Mouse (Mus musculus) liver, embryonic 12.5 days (tissue): ENCODE measurements around the gene Gm10645. TPM values are rescaled to one million over a fixed set of nuclear protein-coding genes. Genes with fewer than 3 reads are reported as not detected.

Source experiments
- ATAC-seq: fragments of 200-750 bp; cut with Nextera tagmentation; 2 replicates; pipeline ENCODE4 v1.8.0; 2017; ENCODE audit warnings: moderate number of reproducible peaks, mild to moderate bottlenecking, moderate library complexity
- H3K27ac ChIP-seq: fragments of 300-500 bp; sonication (generic); 2 replicates; pipeline ENCODE4 v1.5.1; 2016; ENCODE audit warnings: mild to moderate bottlenecking
- H3K27me3 ChIP-seq: fragments of 300-500 bp; sonication (generic); replicated peaks from 2 replicates; pipeline ENCODE4 v1.6.1; 2016; ENCODE audit warnings: mild to moderate bottlenecking, moderate library complexity
- H3K36me3 ChIP-seq: fragments of 300-500 bp; sonication (generic); 2 replicates; pipeline ENCODE4 v1.6.1; 2016; ENCODE audit warnings: mild to moderate bottlenecking, moderate library complexity
- H3K4me1 ChIP-seq: fragments of 300-500 bp; sonication (generic); 2 replicates; pipeline ENCODE4 v1.6.1; 2016
- H3K4me2 ChIP-seq: fragments of 300-500 bp; sonication (generic); 2 replicates; pipeline ENCODE4 v1.6.1; 2016; ENCODE audit warnings: mild to moderate bottlenecking, moderate library complexity
- H3K4me3 ChIP-seq: fragments of 300-500 bp; sonication (generic); 2 replicates; pipeline ENCODE4 v1.5.1; 2016; ENCODE audit warnings: mild to moderate bottlenecking, moderate library complexity
- H3K9ac ChIP-seq: fragments of 300-500 bp; sonication (generic); 2 replicates; pipeline ENCODE4 v1.6.1; 2016; ENCODE audit warnings: mild to moderate bottlenecking, moderate library complexity
- H3K9me3 ChIP-seq: fragments of 300-500 bp; sonication (generic); replicated peaks from 2 replicates; pipeline ENCODE4 v1.6.1; 2016; ENCODE audit warnings: mild to moderate bottlenecking, moderate library complexity
- WGBS: fragments of 180-500 bp; shearing (Covaris S2); methylation state at CpG from one replicate; pipeline ENCODE4 v1.1.7; 2016; ENCODE audit not compliant: insufficient replicate concordance; 5-methylcytosine and 5-hydroxymethylcytosine counted together
- polyA plus RNA-seq: library from polyadenylated mRNA; unstranded; fragments of >200 nt; fragmentation: Nextera tagmentation; extraction: Ambion mirVana; gene quantifications from 2 replicates; pipeline ENCODE4 v1.2.1, GENCODE M21; 2016

Gene Gm10645
- polyA plus RNA-seq, 1 experiment from 2014 or later: 0.44 TPM

DNA sequence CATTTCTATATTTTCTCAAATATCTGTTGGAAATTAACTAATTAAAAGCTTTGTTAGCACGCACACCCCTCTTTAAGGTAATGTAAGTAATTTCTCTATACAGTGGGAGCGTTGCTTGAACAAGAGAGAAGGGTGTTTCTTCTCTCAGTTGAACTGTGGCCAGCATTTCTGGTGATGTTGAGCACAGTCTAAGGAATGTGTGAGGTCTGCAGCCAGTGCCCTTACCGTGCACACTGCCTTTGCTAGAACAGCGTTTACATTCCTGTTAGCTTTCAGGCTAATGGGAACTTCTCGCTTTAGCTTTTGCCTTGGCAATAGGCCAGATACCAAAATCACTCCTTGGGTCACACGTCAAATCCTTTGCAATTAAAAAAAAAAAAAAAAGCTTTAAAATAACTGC is 20.4 kb upstream of the Gm10645 start:
- H3K9me3 ChIP-seq: no peaks in the 10 kb centered on the region
- H3K4me3 ChIP-seq: no peak overlapping the region
- H3K4me1 ChIP-seq: no peaks in the 10 kb centered on the region
- H3K36me3 ChIP-seq: no peaks in the 10 kb centered on the region
- no peak overlapping the region for H3K9ac ChIP-seq
- no peak for ATAC-seq
- H3K27me3 ChIP-seq: no peaks in the 10 kb centered on the region
- H3K27ac ChIP-seq: no peak overlapping the region
- 71% methylated on average over 6 of the region's 6 CpGs for WGBS
- no peak overlapping the region for H3K4me2 ChIP-seq

DNA sequence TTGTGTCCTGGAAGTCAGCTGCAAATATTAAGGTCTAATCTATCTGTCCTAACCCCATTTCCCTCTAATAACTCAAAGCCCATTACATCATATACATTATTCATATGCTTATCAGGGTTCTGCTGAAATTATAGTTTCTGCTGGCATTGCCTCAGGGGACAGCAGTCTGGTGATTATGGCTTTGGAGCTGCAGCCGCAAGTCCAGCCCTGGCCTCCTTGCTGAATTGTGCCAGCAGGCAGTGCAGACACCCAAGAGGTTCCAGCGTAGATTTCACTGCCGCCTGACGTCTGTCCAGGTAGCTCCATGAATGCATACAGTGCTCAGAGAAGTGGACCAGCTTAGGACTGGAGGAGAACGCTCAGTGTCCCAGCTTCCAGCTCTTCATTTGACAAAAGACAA is 16.8 kb upstream of the Gm10645 start:
- H3K4me1 ChIP-seq: peaks cover 10% of the 10 kb centered on the region
- no peak for ATAC-seq
- no peaks in the 10 kb centered on the region for H3K27me3 ChIP-seq
- WGBS: 76% methylated on average over 5 of the region's 5 CpGs
- H3K36me3 ChIP-seq: no peaks in the 10 kb centered on the region
- no peaks in the 10 kb centered on the region for H3K9me3 ChIP-seq
- H3K4me2 ChIP-seq: no peak overlapping the region
- no peak overlapping the region for H3K9ac ChIP-seq
- no peak overlapping the region for H3K27ac ChIP-seq
- no peak overlapping the region for H3K4me3 ChIP-seq

DNA sequence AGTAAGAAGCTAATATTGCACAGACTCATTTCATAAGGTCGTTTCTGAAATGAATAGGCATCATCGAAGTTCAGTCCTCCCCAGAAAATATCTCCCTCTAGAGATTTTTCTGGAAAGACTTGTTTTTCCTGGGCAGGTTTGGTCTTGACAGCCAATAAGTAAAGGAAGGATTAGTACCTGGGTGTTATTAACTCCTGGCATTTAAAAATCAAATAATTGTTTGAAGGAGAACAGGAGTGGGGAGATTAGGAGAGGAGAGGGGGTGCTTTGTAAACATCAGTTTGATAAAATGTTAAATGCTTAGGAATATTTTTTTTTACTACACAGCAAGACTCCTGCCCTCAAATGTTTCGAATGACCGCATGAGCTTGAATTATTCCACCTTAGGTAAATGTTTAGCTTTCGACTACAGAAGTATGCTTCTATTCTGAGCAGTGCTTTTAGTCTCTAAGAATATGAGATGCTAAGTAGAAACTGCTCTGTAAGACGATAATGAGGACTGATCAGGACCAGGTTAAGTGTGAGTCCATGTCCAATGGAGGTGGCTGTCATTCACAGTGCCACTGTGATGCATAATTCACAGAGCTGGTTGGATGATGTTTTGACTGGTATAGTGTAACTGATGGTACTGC is 16.0 kb upstream of the Gm10645 start:
- Histone ChIP-seq H3K27me3 (0 out of 2 replicates have a peak, but pooled peaks cover 8% of the 10 kb centered on the region), H3K9me3 (no peaks in the 10 kb centered on the region), H3K4me1 (peaks cover 18% of the 10 kb centered on the region), H3K4me3 (no peak overlapping the region), H3K27ac (no peak overlapping the region), H3K36me3 (no peaks in the 10 kb centered on the region), H3K4me2 (no peak overlapping the region), H3K9ac (no peak overlapping the region)
- no peak for ATAC-seq
- WGBS: 68% methylated on average over 6 of the region's 6 CpGs

DNA sequence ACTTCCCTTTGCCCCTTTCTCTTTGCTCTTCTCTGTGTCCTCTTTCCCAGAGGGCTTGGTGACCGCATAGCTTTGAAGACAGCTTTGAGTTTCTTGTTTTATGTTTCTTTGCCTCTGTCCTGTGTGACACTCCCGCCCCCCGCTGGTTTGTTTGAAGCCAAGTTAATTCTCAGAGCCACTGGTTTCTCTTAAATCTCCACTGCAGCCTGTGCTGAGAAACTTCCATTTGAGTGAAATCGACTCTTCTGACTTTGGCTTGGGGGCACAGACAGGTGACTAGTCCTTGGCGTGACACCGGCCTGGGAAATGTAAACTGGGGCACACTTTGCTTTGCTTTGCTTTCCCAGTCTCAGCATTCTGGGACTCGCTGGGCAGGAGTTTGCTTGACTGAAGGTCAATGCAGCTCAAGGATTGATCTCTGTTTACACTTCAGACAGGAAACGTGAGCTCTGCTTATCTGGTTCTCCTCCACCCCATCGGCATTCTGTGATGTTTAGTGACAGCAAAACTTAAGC is 12.3 kb upstream of the Gm10645 start:
- H3K4me1 ChIP-seq: peaks cover 26% of the 10 kb centered on the region
- peak overlapping the region; percentile 25; the same call in 1 of the 2 replicates for H3K4me2 ChIP-seq
- peak; percentile 47; the same call in 1 of the 2 replicates for ATAC-seq
- H3K9ac ChIP-seq: no peak overlapping the region
- no peaks in the 10 kb centered on the region for H3K36me3 ChIP-seq
- H3K27ac ChIP-seq: peak overlapping the region; percentile 61
- WGBS: 7% methylated on average over 9 of the region's 9 CpGs
- no peak overlapping the region for H3K4me3 ChIP-seq
- no peaks in the 10 kb centered on the region for H3K9me3 ChIP-seq
- H3K27me3 ChIP-seq: peaks cover 9% of the 10 kb centered on the region; the same call in 1 of the 2 replicates

DNA sequence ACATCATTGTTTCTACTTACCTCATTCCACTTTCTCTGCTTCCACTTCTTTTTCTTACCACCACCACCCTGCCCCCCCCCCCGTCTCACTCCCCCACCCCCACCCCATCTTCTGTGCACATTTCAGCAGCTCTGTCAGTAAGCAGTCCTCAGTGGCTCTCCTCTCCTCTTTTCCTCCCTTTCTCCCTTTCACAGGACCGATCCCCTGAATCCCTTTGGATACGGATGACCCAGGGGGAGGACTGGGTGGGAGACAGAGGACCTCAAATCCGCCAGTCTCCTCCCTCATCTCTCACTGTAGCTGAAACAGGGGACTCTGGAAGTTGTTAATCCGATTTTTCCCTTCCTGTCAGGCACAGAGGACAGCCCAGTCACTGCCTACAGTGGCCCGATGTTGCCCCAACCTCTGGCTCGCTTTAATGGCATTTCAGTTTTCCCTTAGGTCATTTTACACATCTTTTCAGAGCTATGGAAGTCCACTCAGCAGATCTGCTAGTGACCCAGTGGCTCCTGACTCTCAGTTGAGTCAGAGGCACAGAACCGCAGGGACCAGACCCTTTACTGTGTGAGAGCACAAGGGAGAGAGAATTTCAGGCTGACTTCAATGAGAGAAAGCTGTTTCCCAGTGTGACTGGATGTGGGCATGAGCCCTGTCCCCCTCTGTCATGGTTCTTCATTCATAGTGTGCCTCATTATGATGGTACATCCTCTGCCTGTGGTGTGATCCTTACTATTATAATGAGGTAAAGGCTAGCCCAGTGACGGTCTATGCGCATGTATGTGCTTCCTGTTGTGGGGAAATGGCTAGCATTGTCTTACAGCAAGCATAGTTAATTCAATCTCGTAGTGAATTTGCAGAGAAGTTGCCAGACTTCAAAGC is 11.6 kb upstream of the Gm10645 start:
- H3K27ac ChIP-seq: peak overlapping the region; percentile 61
- H3K4me2 ChIP-seq: peak overlapping the region; percentile 25; the same call in 1 of the 2 replicates
- peaks cover 9% of the 10 kb centered on the region; the same call in 1 of the 2 replicates for H3K27me3 ChIP-seq
- no peaks in the 10 kb centered on the region for H3K9me3 ChIP-seq
- WGBS: 24% methylated on average over 11 of the region's 11 CpGs
- H3K4me3 ChIP-seq: no peak overlapping the region
- no peak overlapping the region for H3K9ac ChIP-seq
- peak; percentile 44 for ATAC-seq
- no peaks in the 10 kb centered on the region for H3K36me3 ChIP-seq
- H3K4me1 ChIP-seq: peaks cover 26% of the 10 kb centered on the region

DNA sequence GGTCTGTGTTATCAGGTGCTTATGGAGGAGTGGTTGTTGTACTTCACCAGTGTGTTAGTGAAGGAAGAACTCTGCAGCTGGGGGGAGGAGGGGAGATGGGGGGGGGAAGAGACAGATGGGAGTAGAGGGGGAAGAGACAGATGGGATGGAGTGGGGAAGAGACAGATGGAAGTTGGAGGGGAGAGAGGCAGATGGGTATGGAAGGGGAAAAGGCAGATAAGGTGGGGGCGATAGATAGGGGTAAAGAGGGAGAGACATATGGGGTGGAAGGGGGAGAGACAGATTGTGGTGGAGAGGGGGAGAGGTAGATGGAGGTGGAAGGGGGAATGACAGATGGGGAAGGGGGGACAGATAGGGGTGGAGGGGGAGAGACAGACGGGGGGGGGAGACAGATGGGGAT is 10.8 kb upstream of the Gm10645 start:
- H3K9me3 ChIP-seq: no peaks in the 10 kb centered on the region
- H3K4me2 ChIP-seq: no peak overlapping the region
- H3K9ac ChIP-seq: no peak overlapping the region
- 29% methylated on average over 2 of the region's 2 CpGs for WGBS
- no peak overlapping the region for H3K4me3 ChIP-seq
- peaks cover 9% of the 10 kb centered on the region; the same call in 1 of the 2 replicates for H3K27me3 ChIP-seq
- H3K36me3 ChIP-seq: no peaks in the 10 kb centered on the region
- ATAC-seq: no peak
- H3K4me1 ChIP-seq: peaks cover 26% of the 10 kb centered on the region
- H3K27ac ChIP-seq: no peak overlapping the region

DNA sequence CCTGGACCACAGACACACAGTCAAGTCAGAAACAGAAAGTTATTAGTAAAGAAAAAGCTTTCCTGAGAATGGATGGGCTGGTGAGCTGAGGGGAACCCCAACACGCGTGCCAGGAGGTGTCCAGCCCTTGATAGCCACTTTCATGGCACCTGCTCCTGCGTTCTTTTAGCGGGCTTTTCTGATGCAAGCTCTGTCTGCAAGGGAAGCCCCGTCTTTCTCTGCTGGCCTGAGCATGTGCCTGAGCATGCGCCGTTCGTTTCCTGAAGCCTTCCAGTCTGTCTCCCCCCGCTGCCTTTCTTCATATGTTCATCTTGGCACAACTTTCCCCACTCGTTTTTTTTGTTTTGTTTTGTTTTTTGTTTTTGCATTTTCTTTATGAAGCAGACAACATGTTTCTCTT is 9.7 kb upstream of the Gm10645 start:
- Histone ChIP-seq H3K27ac (no peak overlapping the region), H3K27me3 (peaks cover 9% of the 10 kb centered on the region; the same call in 1 of the 2 replicates), H3K9me3 (no peaks in the 10 kb centered on the region), H3K9ac (no peak overlapping the region), H3K36me3 (no peaks in the 10 kb centered on the region), H3K4me1 (peaks cover 26% of the 10 kb centered on the region), H3K4me3 (no peak overlapping the region), H3K4me2 (no peak overlapping the region)
- no peak for ATAC-seq
- WGBS: 60% methylated on average over 10 of the region's 10 CpGs

DNA sequence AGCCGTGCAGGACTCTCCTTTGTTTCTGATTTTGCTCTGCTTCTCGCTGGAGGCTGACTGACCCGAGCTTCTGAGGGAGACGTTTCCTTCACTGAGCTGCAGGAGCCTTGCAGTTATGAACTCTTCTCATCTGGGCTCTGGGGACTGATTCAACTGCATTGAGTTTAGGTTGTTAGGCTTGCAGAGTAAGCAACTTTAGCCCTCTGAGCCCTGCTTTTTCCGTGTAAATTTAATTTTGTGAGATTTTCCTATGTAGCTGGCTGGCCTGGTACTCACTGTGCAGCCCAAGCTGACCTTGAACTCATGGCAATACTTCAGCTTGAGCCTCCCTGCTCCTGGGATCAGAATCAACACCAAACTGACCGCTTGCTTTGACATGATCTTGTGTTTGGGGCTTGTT is 4.9 kb upstream of the Gm10645 start:
- H3K4me1 ChIP-seq: peaks cover 1% of the 10 kb centered on the region; the same call in 1 of the 2 replicates
- no peak overlapping the region for H3K4me3 ChIP-seq
- H3K9me3 ChIP-seq: no peaks in the 10 kb centered on the region
- 52% methylated on average over 6 of the region's 6 CpGs for WGBS
- no peak overlapping the region for H3K9ac ChIP-seq
- H3K4me2 ChIP-seq: no peak overlapping the region
- H3K27me3 ChIP-seq: peaks cover 27% of the 10 kb centered on the region
- H3K36me3 ChIP-seq: no peaks in the 10 kb centered on the region
- H3K27ac ChIP-seq: no peak overlapping the region
- ATAC-seq: no peak

DNA sequence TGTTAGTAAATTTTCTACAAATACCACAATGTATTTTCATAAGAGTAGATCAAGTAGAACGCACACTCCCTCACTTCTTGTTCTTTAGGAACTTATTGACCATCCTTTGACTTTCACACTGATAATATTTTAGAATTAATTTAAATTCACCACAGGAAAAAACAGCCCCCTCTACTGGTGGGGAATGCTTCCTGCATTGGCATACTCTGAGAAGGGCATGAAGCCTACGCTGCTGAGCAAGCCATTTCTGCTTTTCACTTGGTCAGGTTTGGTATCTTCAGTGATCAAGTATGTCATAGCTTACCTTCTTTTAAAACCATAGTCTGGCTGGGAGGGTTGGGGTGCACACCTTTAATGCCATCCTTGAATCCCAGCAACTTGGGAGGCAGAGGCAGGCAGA is 3.7 kb upstream of the Gm10645 start:
- no peak overlapping the region for H3K4me3 ChIP-seq
- 71% methylated on average over 2 of the region's 2 CpGs for WGBS
- no peak overlapping the region for H3K4me2 ChIP-seq

DNA sequence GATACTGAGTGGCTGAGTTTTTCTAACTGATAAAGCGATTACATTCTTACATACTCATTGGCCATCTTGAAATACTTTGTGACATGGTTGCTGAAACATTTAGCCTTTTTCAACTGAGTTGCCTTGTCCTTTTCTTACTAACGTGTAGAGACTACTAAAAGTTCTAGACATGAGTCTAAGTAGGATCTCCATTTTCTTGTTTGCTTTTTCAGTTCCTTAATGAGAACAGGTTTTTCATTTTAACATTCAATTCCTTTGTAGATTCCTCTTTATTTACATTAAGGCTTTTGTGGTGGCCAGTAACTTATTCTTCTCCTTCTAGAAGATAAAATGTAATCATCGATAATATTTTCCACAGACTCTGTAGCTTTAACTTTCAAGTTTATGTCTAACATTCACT is 3.2 kb upstream of the Gm10645 start:
- no peak for ATAC-seq
- H3K36me3 ChIP-seq: no peaks in the 10 kb centered on the region
- no peaks in the 10 kb centered on the region for H3K9me3 ChIP-seq
- H3K4me3 ChIP-seq: no peak overlapping the region
- H3K27me3 ChIP-seq: peaks cover 44% of the 10 kb centered on the region
- H3K27ac ChIP-seq: no peak overlapping the region
- H3K4me2 ChIP-seq: no peak overlapping the region
- WGBS: 65% methylated on average over 3 of the region's 3 CpGs
- no peak overlapping the region for H3K9ac ChIP-seq
- peaks cover 7% of the 10 kb centered on the region; the same call in 1 of the 2 replicates for H3K4me1 ChIP-seq

More for the DNA sequence above, 3.7 kb upstream of the Gm10645 start:
- Histone ChIP-seq H3K36me3 (no peaks in the 10 kb centered on the region), H3K4me1 (peaks cover 7% of the 10 kb centered on the region; the same call in 1 of the 2 replicates), H3K27ac (no peak overlapping the region), H3K9me3 (no peaks in the 10 kb centered on the region), H3K27me3 (peaks cover 38% of the 10 kb centered on the region), H3K9ac (no peak overlapping the region)
- no peak for ATAC-seq

DNA sequence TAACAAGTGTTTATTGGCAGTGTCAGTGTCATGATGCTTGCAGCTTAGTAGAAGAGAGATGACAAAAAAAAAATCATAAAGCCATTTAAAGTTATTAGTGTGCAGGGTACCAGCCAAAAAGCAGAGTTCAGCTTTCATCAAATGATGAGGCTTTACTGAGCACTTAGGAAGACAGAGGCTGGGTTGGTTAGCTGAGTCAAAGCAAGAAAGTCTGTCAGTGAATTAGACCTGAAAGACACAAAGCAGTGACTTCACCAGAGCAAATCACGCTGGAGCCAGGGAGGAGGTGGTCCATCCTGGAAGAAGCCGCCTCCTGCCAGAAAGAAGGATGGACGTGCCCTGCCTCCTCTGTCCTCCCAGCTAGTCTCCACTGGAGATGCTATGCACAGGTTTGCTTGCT is 2.0 kb upstream of the Gm10645 start:
- Histone ChIP-seq H3K9me3 (no peaks in the 10 kb centered on the region), H3K27ac (no peak overlapping the region), H3K4me2 (no peak overlapping the region), H3K27me3 (peaks cover 50% of the 10 kb centered on the region), H3K36me3 (no peaks in the 10 kb centered on the region), H3K4me3 (no peak overlapping the region), H3K4me1 (peaks cover 7% of the 10 kb centered on the region; the same call in 1 of the 2 replicates), H3K9ac (no peak overlapping the region)
- ATAC-seq: no peak
- 50% methylated on average over 3 of the region's 3 CpGs for WGBS
